Mouse (Mus musculus) bone marrow, adult 2 months (tissue): ENCODE results near the gene Pkp3. TPM values are rescaled to one million over a fixed set of nuclear protein-coding genes. Genes with fewer than 3 reads are reported as not detected.
A peak's percentile ranks its signal among the peaks of the same experiment; 100 is the strongest.

Source experiments
- H3K27ac ChIP-seq: fragments of 200-500 bp; 2 replicates; pipeline ENCODE4 v1.5.1; 2012; ENCODE audit warnings: low read depth, mild to moderate bottlenecking, control low read depth, inconsistent platforms, low read length; ENCODE audit not compliant: control insufficient read depth, poor library complexity, insufficient read depth
- H3K4me1 ChIP-seq: fragments of 200-500 bp; 2 replicates; pipeline ENCODE4 v1.6.1; 2011; ENCODE audit warnings: low read length; ENCODE audit not compliant: control insufficient read depth, insufficient read depth
- H3K4me3 ChIP-seq: fragments of 200-500 bp; replicated peaks from 2 replicates; pipeline ENCODE3; 2011; ENCODE audit warnings: mild to moderate bottlenecking, low read depth, low read length, control low read depth; ENCODE audit not compliant: control insufficient read depth
- CTCF ChIP-seq: fragments of 200-500 bp; IDR thresholded peaks from 2 replicates; pipeline ENCODE4 v1.5.1; 2011; ENCODE audit warnings: low read length, control low read depth; ENCODE audit not compliant: control insufficient read depth, insufficient read depth
- POLR2A ChIP-seq: fragments of 200-500 bp; IDR thresholded peaks from 2 replicates; pipeline ENCODE4 v1.6.1; 2011; ENCODE audit warnings: low read depth, mild to moderate bottlenecking, control low read depth, low read length, borderline replicate concordance; ENCODE audit not compliant: control insufficient read depth
- WGBS: fragments of 180-500 bp; shearing (Covaris S2); methylation state at CpG from one replicate; pipeline ENCODE4 v1.1.7; 2018; 5-methylcytosine and 5-hydroxymethylcytosine counted together
- polyA plus RNA-seq: library from polyadenylated mRNA; stranded (reverse); fragments of >200 nt; gene quantifications from 2 replicates; pipeline ENCODE4 v1.2.4, GENCODE M21; 2011; ENCODE audit warnings: low replicate concordance; ENCODE audit not compliant: missing spikeins, insufficient read depth, insufficient read length

Pkp3 gene
- polyA plus RNA-seq, 1 experiment: 15.9 TPM

GRCm38 (mm10) chr7:141072017-141072745 lies 5.8 kb upstream of the Pkp3 start:
- no peak overlapping the region for H3K27ac ChIP-seq
- no peak overlapping the region for H3K4me3 ChIP-seq
- WGBS: 6% methylated on average over 23 of the region's 23 CpGs
- H3K4me1 ChIP-seq: peaks cover 1% of the 10 kb centered on the region; the same call in 1 of the 2 replicates
- TF ChIP-seq POLR2A (no peak; the same call in 1 of the 2 replicates), CTCF (peak; percentile 77)

GRCm38 (mm10) chr7:141073782-141074181 lies 4.2 kb upstream of the Pkp3 start:
- Histone ChIP-seq H3K4me1 (peaks cover 1% of the 10 kb centered on the region; the same call in 1 of the 2 replicates), H3K4me3 (no peak overlapping the region), H3K27ac (no peak overlapping the region)
- 53% methylated on average over 4 of the region's 4 CpGs for WGBS
- TF ChIP-seq POLR2A (no peak), CTCF (no peak)

- 71% methylated on average over 4 of the region's 4 CpGs for WGBS
- TF ChIP-seq POLR2A: no peak
- TF ChIP-seq CTCF: no peak
Observed at GRCm38 (mm10) chr7:141078876-141079275, 858 bp downstream of the Pkp3 start.

GRCm38 (mm10) chr7:141079481-141080449 lies 1.7 kb downstream of the Pkp3 start:
- 82% methylated on average over 34 of the region's 34 CpGs for WGBS
- Histone ChIP-seq H3K4me3 (no peak overlapping the region), H3K4me1 (no peaks in the 10 kb centered on the region), H3K27ac (no peak overlapping the region)
- TF ChIP-seq CTCF (no peak), POLR2A (no peak)

More at GRCm38 (mm10) chr7:141078876-141079275, 858 bp downstream of the Pkp3 start:
- H3K27ac ChIP-seq: no peak overlapping the region
- H3K4me1 ChIP-seq: no peaks in the 10 kb centered on the region
- no peak overlapping the region for H3K4me3 ChIP-seq

- 14% methylated on average over 8 of the region's 8 CpGs for WGBS
- TF ChIP-seq POLR2A (no peak), CTCF (no peak)
- Histone ChIP-seq H3K4me3 (peak overlapping the region; percentile 62), H3K4me1 (peaks cover 5% of the 10 kb centered on the region), H3K27ac (peak overlapping the region; percentile 30; the same call in 1 of the 2 replicates)
Observed at GRCm38 (mm10) chr7:141087894-141088293, 9.9 kb downstream of the Pkp3 start.

GRCm38 (mm10) chr7:141088473-141088872 lies 10.5 kb downstream of the Pkp3 start:
- TF ChIP-seq POLR2A: no peak
- no peak for TF ChIP-seq CTCF
- Histone ChIP-seq H3K27ac (0 out of 2 replicates have a peak overlapping the region, but pooled peaks have one; percentile 30), H3K4me1 (peaks cover 5% of the 10 kb centered on the region), H3K4me3 (peak overlapping the region; percentile 62)
- 7% methylated on average over 18 of the region's 18 CpGs for WGBS

GRCm38 (mm10) chr7:141090228-141090627 lies 12.2 kb downstream of the Pkp3 start:
- Histone ChIP-seq H3K27ac (no peak overlapping the region), H3K4me1 (peaks cover 9% of the 10 kb centered on the region), H3K4me3 (no peak overlapping the region)
- TF ChIP-seq POLR2A (no peak), CTCF (no peak)
- WGBS: 72% methylated on average over 8 of the region's 8 CpGs
